Mouse (Mus musculus) olfactory bulb, adult 2 months (tissue): ENCODE measurements around the gene Ccnd3.

Source experiments
- CTCF ChIP-seq: fragments of 200-500 bp; IDR thresholded peaks from 2 replicates; pipeline ENCODE4 v1.5.1; 2012; ENCODE audit warnings: low read depth, mild to moderate bottlenecking, low read length, moderate library complexity; ENCODE audit not compliant: insufficient read depth
- POLR2A ChIP-seq: fragments of 200-500 bp; IDR thresholded peaks from 2 replicates; pipeline ENCODE4 v1.6.1; 2012; ENCODE audit warnings: mild to moderate bottlenecking, low read depth, low read length, moderate library complexity; ENCODE audit not compliant: insufficient read depth

DNA sequence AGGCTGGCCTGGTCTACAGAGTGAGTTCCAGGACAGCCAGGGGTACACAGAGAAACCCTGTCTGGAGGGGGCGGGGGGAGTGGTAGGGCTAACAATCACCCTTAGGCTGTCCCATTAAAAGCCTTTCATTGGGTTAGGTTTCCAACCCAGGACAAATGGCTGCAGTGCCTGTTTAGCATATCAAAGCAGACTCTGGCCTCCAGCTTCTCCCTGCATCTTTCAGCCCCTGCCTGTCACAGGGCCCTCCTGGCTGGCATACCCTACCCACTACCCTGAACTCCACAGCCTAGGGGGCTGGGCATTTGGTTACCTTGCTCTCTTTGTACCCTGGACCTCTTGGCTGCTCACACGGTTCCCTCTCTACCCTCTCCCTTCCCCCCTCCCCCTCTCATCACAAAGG, 61.3 kb downstream of the Ccnd3 start:
- no peak for TF ChIP-seq CTCF
- no peak for TF ChIP-seq POLR2A
